ENCODE assay signal across 11 mouse cellular contexts in genomic region chr11:103184891-103185290, GRCm38 (mm10). TPM values are rescaled to one million over a fixed set of nuclear protein-coding genes. Genes with fewer than 3 reads are reported as not detected.
DNase-seq lines count a peak whose midpoint lies in the region; ATAC-seq lines count a peak whose summit lies in the region.
"Had no signal": no experiment of that assay in that cellular context is flagged by ENCODE, and none has a peak within 500 bp of the region (broad histone marks: within the 10 kb centered on the region; RNA-seq: fewer than 3 reads in every experiment).

No protein-coding gene starts in this region.

- intact Hi-C loops in left cerebral cortex, postnatal 10 days (cut with DNase I), result no loop called here

- no peak for ATAC-seq in kidney, embryonic 14.5 days (ENCODE audit: low FRiP score, low TSS enrichment)

- H3K9ac ChIP-seq in kidney, embryonic 14.5 days (ENCODE audit: low read depth, low read length), result no peak overlapping the region
- H3K9ac ChIP-seq: embryonic facial prominence, embryonic 15.5 days; liver, embryonic 13.5 days had no signal

- no peak overlapping the region for H3K4me3 ChIP-seq in kidney, embryonic 14.5 days (ENCODE audit: low read length)
- H3K4me3 ChIP-seq: embryonic facial prominence, embryonic 15.5 days; liver, embryonic 13.5 days had no signal

- H3K4me1 ChIP-seq in kidney, embryonic 14.5 days (ENCODE audit: control insufficient read depth, insufficient read depth, low read length), result no peaks in the 10 kb centered on the region
- H3K4me1 ChIP-seq: embryonic facial prominence, embryonic 15.5 days; liver, embryonic 13.5 days had no signal

- no peak overlapping the region for H3K27ac ChIP-seq in kidney, embryonic 14.5 days (ENCODE audit: low read depth, low read length)
- H3K27ac ChIP-seq: embryonic facial prominence, embryonic 15.5 days; liver, embryonic 13.5 days had no signal

- DNase-seq in kidney, adult 18-20 months, result peak; percentile 70
- DNase-seq in urinary bladder, postnatal 14 days (ENCODE audit: low spot score), result peak; percentile 55
- no peak for DNase-seq in urinary bladder, postnatal 10 days (ENCODE audit: low spot score)
- DNase-seq in cerebellum, postnatal 25 days, result peak; percentile 63 to 81
- DNase-seq in kidney, postnatal 14 days, result peak; percentile 69
- DNase-seq in thymus, postnatal 14 days, result peak; percentile 66
- no peak for DNase-seq in left cerebral cortex, postnatal 10 days (ENCODE audit: extremely low spot score in 1 of 2, low spot score in 2 of 2)
- DNase-seq: liver, embryonic 13.5 days had no signal

- H3K36me3 ChIP-seq in kidney, embryonic 14.5 days (ENCODE audit: control insufficient read depth, insufficient read depth, low read length), result no peaks in the 10 kb centered on the region
- H3K36me3 ChIP-seq: embryonic facial prominence, embryonic 15.5 days; liver, embryonic 13.5 days had no signal

- no peaks in the 10 kb centered on the region for H3K27me3 ChIP-seq in kidney, embryonic 14.5 days (ENCODE audit: control insufficient read depth, insufficient read depth, low read length)
- H3K27me3 ChIP-seq: liver, embryonic 13.5 days had no signal

- 32% methylated on average over 2 of the region's 2 CpGs for WGBS in kidney, embryonic 14.5 days

- no peaks in the 10 kb centered on the region for H3K9me3 ChIP-seq in kidney, embryonic 14.5 days (ENCODE audit: control insufficient read depth, low read length)
- H3K9me3 ChIP-seq: embryonic facial prominence, embryonic 15.5 days; liver, embryonic 13.5 days had no signal

- H3K4me2 ChIP-seq in kidney, embryonic 14.5 days (replicated peaks; ENCODE audit: low read depth, low read length), result no peak overlapping the region
- H3K4me2 ChIP-seq: embryonic facial prominence, embryonic 15.5 days; liver, embryonic 13.5 days had no signal

RNA-seq across cellular contexts. Expression of gene Fmnl1, which starts 14.0 kb away (rescaled TPM):
- polyA plus RNA-seq in kidney, embryonic 14.5 days (2014; fragmentation: Nextera tagmentation; extraction: Ambion mirVana), result 1.1 and 4.0 TPM in 2 replicates
- total RNA-seq in left cerebral cortex, postnatal 10 days (2021), result 10 to 100 TPM; 79.5 to 80.7 TPM

RNA-seq across cellular contexts. Expression of gene 1700023F06Rik, which starts 23.5 kb away (rescaled TPM):
- polyA plus RNA-seq in kidney, embryonic 14.5 days (2014; fragmentation: Nextera tagmentation; extraction: Ambion mirVana), result 0.26 and 0.29 TPM in 2 replicates
- total RNA-seq in left cerebral cortex, postnatal 10 days (2021), result 1 to 10 TPM; 1.3 to 1.7 TPM
- polyA plus RNA-seq: liver, embryonic 13.5 days had no signal

RNA-seq across cellular contexts. Expression of gene Spata32, which starts 33.3 kb away (rescaled TPM):
- not detected in 2 replicates for polyA plus RNA-seq in kidney, embryonic 14.5 days (2014; fragmentation: Nextera tagmentation; extraction: Ambion mirVana)
- 1 to 10 TPM; 1.6 to 2.0 TPM for total RNA-seq in left cerebral cortex, postnatal 10 days (2021)
- polyA plus RNA-seq: embryonic facial prominence, embryonic 15.5 days; liver, embryonic 13.5 days; stomach, embryonic 14.5 days had no signal

RNA-seq across cellular contexts. Expression of gene Hexim2, which starts 52.7 kb away (rescaled TPM):
- polyA plus RNA-seq in kidney, embryonic 14.5 days (2014; fragmentation: Nextera tagmentation; extraction: Ambion mirVana), result 8.3 and 10.3 TPM in 2 replicates
- total RNA-seq in left cerebral cortex, postnatal 10 days (2021), result 10 to 100 TPM; 20.1 to 20.7 TPM

Comparison
In these comparisons a context has a peak if more than half of its experiments do, and no peak if none do; other contexts are left out.
1. DNase-seq: peak in kidney, adult 18-20 months (single experiment), urinary bladder, postnatal 14 days (single experiment), cerebellum, postnatal 25 days (2 of 2), kidney, postnatal 14 days (single experiment) and thymus, postnatal 14 days (single experiment); none in urinary bladder, postnatal 10 days (single experiment) and left cerebral cortex, postnatal 10 days (0 of 2).